Mouse (Mus musculus): ENCODE measurements around the gene Ddah1.

GRCm38 (mm10) chr3:145882076-145882874, 123.8 kb downstream of the Ddah1 start:
- TF ChIP-seq POLR2A (IDR thresholded peaks at IDR 0.05; ENCODE audit: borderline replicate concordance, extremely low read depth, insufficient read depth, insufficient read length, poor library complexity, severe bottlenecking) (no peak), CTCF (IDR thresholded peaks at IDR 0.05; ENCODE audit: borderline replicate concordance, extremely low read depth, insufficient read depth, insufficient read length) (no peak)

All from brain, embryonic 14.5 days (tissue).